In the genomic region with DNA sequence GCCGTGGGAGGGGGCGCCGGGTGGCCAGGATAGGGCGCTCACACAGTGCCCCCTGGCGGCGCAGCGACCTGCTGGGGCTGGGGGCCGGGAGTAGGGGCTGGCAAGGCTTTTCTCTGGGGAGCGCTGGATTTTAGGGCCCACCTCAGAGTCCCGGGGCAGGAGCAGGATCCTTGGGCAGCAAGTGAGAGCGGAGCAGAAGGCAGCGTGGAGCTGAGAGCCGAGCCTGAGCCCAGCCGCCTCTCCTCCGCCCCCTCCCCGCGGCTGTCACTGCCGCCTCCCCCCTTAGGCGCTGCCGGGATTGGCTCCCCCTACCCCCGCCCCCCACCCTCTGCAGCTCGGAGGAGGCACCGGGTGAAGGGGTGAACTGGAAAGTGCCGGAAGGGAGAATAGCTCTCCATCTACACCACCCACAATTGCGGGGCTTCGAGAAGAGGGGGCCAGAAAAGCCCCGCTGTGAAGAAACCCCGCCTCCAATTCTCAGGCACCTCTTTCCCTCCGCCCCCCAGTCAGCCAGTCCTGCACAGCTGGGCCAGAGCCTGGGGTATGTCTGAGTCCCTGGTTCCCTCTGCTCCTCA, we compare ENCODE assay signal across 9 mouse cellular contexts. TPM values are rescaled to one million over a fixed set of nuclear protein-coding genes. Genes with fewer than 3 reads are reported as not detected.
DNase-seq lines count a peak whose midpoint lies in the region; ATAC-seq and TF ChIP-seq lines count a peak whose summit lies in the region.
"Had no signal": no experiment of that assay in that cellular context is flagged by ENCODE, and none has a peak within 500 bp of the region (broad histone marks: within the 10 kb centered on the region; RNA-seq: fewer than 3 reads in every experiment).

A gene (minus strand): TSS at position 231 of the 575 bp plus-strand sequence.

- H3K27me3 ChIP-seq in forebrain, embryonic 15.5 days = no peaks in the 10 kb centered on the region
- H3K27me3 ChIP-seq in hindbrain, postnatal 0 days (ENCODE audit: insufficient read depth, low read length) = no peaks in the 10 kb centered on the region
- no peaks in the 10 kb centered on the region for H3K27me3 ChIP-seq in midbrain, embryonic 15.5 days (replicated peaks)
- H3K27me3 ChIP-seq in thymus, adult 2 months (ENCODE audit: control insufficient read depth, insufficient read depth, low read length) = no peaks in the 10 kb centered on the region; the same call in 1 of the 2 replicates
- H3K27me3 ChIP-seq: Patski had no signal

- WGBS in forebrain, embryonic 15.5 days = under 1% methylated on average over 26 of the region's 29 CpGs
- 1% methylated on average over 22 of the region's 29 CpGs for WGBS in hindbrain, postnatal 0 days
- under 1% methylated on average over 27 of the region's 29 CpGs for WGBS in midbrain, embryonic 15.5 days
- 4% methylated on average over 28 of the region's 29 CpGs for WGBS in thymus, adult 2 months

- H3K9me3 ChIP-seq in forebrain, embryonic 15.5 days = no peaks in the 10 kb centered on the region
- H3K9me3 ChIP-seq in hindbrain, postnatal 0 days (ENCODE audit: low read length) = no peaks in the 10 kb centered on the region
- no peaks in the 10 kb centered on the region for H3K9me3 ChIP-seq in midbrain, embryonic 15.5 days

- no peaks in the 10 kb centered on the region; the same call in 1 of the 2 replicates for H3K36me3 ChIP-seq in forebrain, embryonic 15.5 days
- peaks cover 4% of the 10 kb centered on the region; the same call in 1 of the 2 replicates for H3K36me3 ChIP-seq in hindbrain, postnatal 0 days (ENCODE audit: insufficient read depth, low read length)
- no peaks in the 10 kb centered on the region for H3K36me3 ChIP-seq in midbrain, embryonic 15.5 days (replicated peaks)
- H3K36me3 ChIP-seq in thymus, adult 2 months (ENCODE audit: control insufficient read depth, insufficient read depth, low read length) = no peaks in the 10 kb centered on the region

- peak; percentile 62 for ATAC-seq in forebrain, embryonic 15.5 days (replicated peaks)
- ATAC-seq in hindbrain, postnatal 0 days = peak; percentile 63
- ATAC-seq in midbrain, embryonic 15.5 days (replicated peaks) = peak; percentile 18; the same call in 1 of the 2 replicates
- ATAC-seq: Patski had no signal

- TF ChIP-seq CTCF in hindbrain, postnatal 0 days (IDR thresholded peaks at IDR 0.05; ENCODE audit: low read depth) = peak; percentile 52
- TF ChIP-seq CTCF in thymus, adult 2 months (IDR thresholded peaks at IDR 0.05; ENCODE audit: borderline replicate concordance, control insufficient read depth, extremely low read depth, insufficient read depth, low read length, poor library complexity) = peak; percentile 95

- H3K9ac ChIP-seq in forebrain, embryonic 15.5 days (replicated peaks) = peak within 1 kb of the TSS; percentile 54
- peak within 1 kb of the TSS; percentile 54 for H3K9ac ChIP-seq in hindbrain, postnatal 0 days (replicated peaks; ENCODE audit: low read length)
- H3K9ac ChIP-seq in midbrain, embryonic 15.5 days = peak within 1 kb of the TSS; percentile 57

- H3K4me2 ChIP-seq in forebrain, embryonic 15.5 days (replicated peaks) = peak within 1 kb of the TSS; percentile 87
- peak within 1 kb of the TSS; percentile 89 for H3K4me2 ChIP-seq in hindbrain, postnatal 0 days (ENCODE audit: low read depth, low read length)
- peak within 1 kb of the TSS; percentile 94 for H3K4me2 ChIP-seq in midbrain, embryonic 15.5 days

- DNase-seq in left cerebral cortex, adult 18-20 months (ENCODE audit: low spot score in 2 of 2) = peak; percentile 48 to 69
- DNase-seq in left cerebral cortex, adult 11 months (ENCODE audit: low spot score) = no peak
- DNase-seq in hindbrain, postnatal 0 days (ENCODE audit: low spot score) = peak; percentile 61
- DNase-seq in left cerebral cortex, postnatal 14 days (ENCODE audit: low spot score in 2 of 2) = peak; percentile 55 to 62
- peak; percentile 63 for DNase-seq in thymus, adult 2 months
- DNase-seq in urinary bladder, postnatal 10 days (ENCODE audit: low spot score) = no peak

- peaks cover 42% of the 10 kb centered on the region for H3K4me1 ChIP-seq in forebrain, embryonic 15.5 days
- H3K4me1 ChIP-seq in hindbrain, postnatal 0 days (ENCODE audit: insufficient read depth, low read length) = 0 out of 2 replicates have a peak, but pooled peaks cover 5% of the 10 kb centered on the region
- peaks cover 34% of the 10 kb centered on the region for H3K4me1 ChIP-seq in midbrain, embryonic 15.5 days
- peaks cover 22% of the 10 kb centered on the region for H3K4me1 ChIP-seq in thymus, adult 2 months (replicated peaks; ENCODE audit: control insufficient read depth, insufficient read depth, low read length)

- peak within 1 kb of the TSS; percentile 24; the same call in 1 of the 2 replicates for H3K27ac ChIP-seq in forebrain, embryonic 15.5 days (replicated peaks)
- H3K27ac ChIP-seq in hindbrain, postnatal 0 days = 0 out of 2 replicates have a peak within 1 kb of the TSS, but pooled peaks have one; percentile 0
- no peak within 1 kb of the TSS for H3K27ac ChIP-seq in midbrain, embryonic 15.5 days
- no peak within 1 kb of the TSS for H3K27ac ChIP-seq in thymus, adult 2 months (ENCODE audit: control insufficient read depth, insufficient read depth, low read length)

- intact Hi-C loops in left cerebral cortex, postnatal 14 days (cut with DNase I) = no loop called here

- no peak for TF ChIP-seq POLR2A in thymus, adult 2 months (IDR thresholded peaks at IDR 0.05; ENCODE audit: control insufficient read depth, extremely low read depth, insufficient read depth, low read length, poor library complexity)

- H3K4me3 ChIP-seq in forebrain, embryonic 15.5 days = peak within 1 kb of the TSS; percentile 45
- H3K4me3 ChIP-seq in hindbrain, postnatal 0 days (ENCODE audit: low read length) = peak within 1 kb of the TSS; percentile 44
- peak within 1 kb of the TSS; percentile 45 for H3K4me3 ChIP-seq in midbrain, embryonic 15.5 days
- peak within 1 kb of the TSS; percentile 31 for H3K4me3 ChIP-seq in thymus, adult 2 months (ENCODE audit: control insufficient read depth, insufficient read depth, low read length)

RNA-seq across cellular contexts. Expression of the gene that starts here (rescaled TPM):
- 100 to 1,000 TPM; 148 to 164 TPM for total RNA-seq in left cerebral cortex, adult 18-20 months (2021)
- 8.4 and 9.9 TPM in 2 replicates for polyA plus RNA-seq in forebrain, embryonic 15.5 days (2015; fragmentation: Nextera tagmentation; extraction: Ambion mirVana)
- 17.8 and 30.3 TPM in 2 replicates for total RNA-seq in hindbrain, postnatal 0 days (2014; rRNA removed)
- polyA plus RNA-seq in hindbrain, postnatal 0 days (2015; fragmentation: Nextera tagmentation; extraction: Ambion mirVana) = 16.5 and 17.8 TPM in 2 replicates
- 100 to 1,000 TPM; 129 to 143 TPM for total RNA-seq in left cerebral cortex, postnatal 14 days (2021)
- 7.0 and 7.2 TPM in 2 replicates for polyA plus RNA-seq in midbrain, embryonic 15.5 days (2015; fragmentation: Nextera tagmentation; extraction: Ambion mirVana)
- polyA plus RNA-seq in thymus, adult 2 months (2012; rRNA removed) = 4.6 and 13.5 TPM in 2 replicates

Comparison
In these comparisons a context has a peak if more than half of its experiments do, and no peak if none do; other contexts are left out.
1. DNase-seq: peak in left cerebral cortex, adult 18-20 months (2 of 2), hindbrain, postnatal 0 days (single experiment), left cerebral cortex, postnatal 14 days (2 of 2) and thymus, adult 2 months (single experiment); none in left cerebral cortex, adult 11 months (single experiment) and urinary bladder, postnatal 10 days (single experiment).
2. H3K27ac ChIP-seq: peak in forebrain, embryonic 15.5 days (single experiment) and hindbrain, postnatal 0 days (single experiment); none in midbrain, embryonic 15.5 days (single experiment) and thymus, adult 2 months (single experiment).
3. Peak in every context shown above with its lines, with median percentiles within 50 percentile points of each other: ATAC-seq, H3K4me2 ChIP-seq, H3K4me3 ChIP-seq and H3K9ac ChIP-seq.